Mouse (Mus musculus): ENCODE results near the gene Aatk.

DNA sequence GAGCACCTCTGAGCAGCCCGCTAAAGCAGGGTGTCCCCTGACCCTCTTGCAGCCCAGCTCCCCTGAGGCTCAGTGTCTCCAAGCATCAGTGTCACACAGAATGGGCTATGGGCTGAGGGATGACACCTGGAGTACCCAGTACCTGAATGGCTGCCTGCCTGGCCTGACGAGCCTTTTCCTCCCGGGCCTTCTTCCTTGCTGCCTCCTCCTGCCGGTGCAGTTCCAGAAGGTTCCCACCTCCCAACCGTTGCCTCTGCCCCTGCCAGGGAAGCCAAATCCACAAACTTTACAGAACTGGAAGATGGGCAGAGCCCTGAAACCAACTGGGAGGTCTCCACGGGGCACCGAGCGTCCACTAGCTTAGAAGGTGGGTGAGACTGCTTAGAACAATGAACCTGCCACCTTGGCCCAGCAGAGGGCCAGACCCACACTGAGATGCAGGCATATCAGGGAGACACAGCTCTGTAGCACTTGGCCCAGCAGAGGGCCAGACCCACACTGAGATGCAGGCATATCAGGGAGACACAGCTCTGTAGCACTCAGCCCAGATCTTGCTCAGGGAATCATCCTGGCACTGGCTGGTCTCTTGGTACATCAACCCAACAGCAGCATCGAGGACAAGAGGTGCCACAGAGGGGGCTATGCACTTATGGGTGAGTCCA is 26.1 kb upstream of the Aatk start:
- TF ChIP-seq POLR2A (IDR thresholded peaks at IDR 0.05; ENCODE audit: borderline replicate concordance, extremely low read depth, insufficient read depth, insufficient read length, poor library complexity, severe bottlenecking) (no peak), CTCF (IDR thresholded peaks at IDR 0.05; ENCODE audit: borderline replicate concordance, extremely low read depth, insufficient read depth, insufficient read length) (no peak)
